Mouse (Mus musculus): ENCODE results near the gene Mrps2.

DNA sequence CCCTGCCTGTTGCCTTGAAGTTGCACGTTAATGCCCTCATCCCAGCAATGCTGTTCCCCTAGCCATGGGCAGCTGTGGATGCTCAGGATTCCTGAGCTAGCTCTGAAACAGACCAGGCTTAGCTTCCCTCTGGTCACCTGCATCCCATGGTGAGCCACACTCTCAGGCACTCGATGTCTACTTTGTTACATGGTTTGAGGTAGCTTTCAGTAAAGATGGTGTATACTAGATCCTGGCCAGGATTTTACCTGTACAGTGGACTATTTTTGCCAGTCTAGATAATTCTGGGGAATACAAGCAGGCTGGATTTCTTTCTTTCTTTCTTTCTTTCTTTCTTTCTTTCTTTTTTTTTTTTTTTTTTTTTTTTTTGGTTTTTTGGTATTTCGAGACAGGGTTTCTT, 37.9 kb downstream of the Mrps2 start, which contains the start of gene Gm10134:
- TF ChIP-seq HCFC1 (IDR thresholded peaks at IDR 0.05; ENCODE audit: borderline replicate concordance, insufficient read depth, low read length) = no peak
- TF ChIP-seq ZC3H11A (IDR thresholded peaks at IDR 0.05; ENCODE audit: borderline replicate concordance, low read depth, low read length) = no peak

Measured in ES-E14 (cell line).